Mouse (Mus musculus): ENCODE measurements around the gene Rnaseh1. TPM values are rescaled to one million over a fixed set of nuclear protein-coding genes. Genes with fewer than 3 reads are reported as not detected.

Rnaseh1 gene
- polyA plus RNA-seq, 1 experiment, result 10.9 TPM

- H3K27me3 ChIP-seq (ENCODE audit: control insufficient read depth, insufficient read depth, low read length), result no peaks in the 10 kb centered on the region
- TF ChIP-seq POLR2A (IDR thresholded peaks at IDR 0.05; ENCODE audit: control insufficient read depth, low read depth, low read length), result no peak
- peak; percentile 82; the same call in 1 of the 2 replicates for TF ChIP-seq CTCF (IDR thresholded peaks at IDR 0.05; ENCODE audit: control insufficient read depth, insufficient read depth, insufficient replicate concordance, low read depth, low read length)
- H3K4me1 ChIP-seq (ENCODE audit: control insufficient read depth, insufficient read depth, low read length), result no peaks in the 10 kb centered on the region; the same call in 1 of the 2 replicates
- no peak overlapping the region for H3K4me3 ChIP-seq (ENCODE audit: control insufficient read depth, low read depth, low read length)
- H3K36me3 ChIP-seq (ENCODE audit: control insufficient read depth, insufficient read depth, low read length), result no peaks in the 10 kb centered on the region; the same call in 1 of the 2 replicates
- no peak overlapping the region for H3K27ac ChIP-seq (ENCODE audit: control insufficient read depth, insufficient read depth, low read depth, low read length)
These were observed 50.3 kb downstream of the Rnaseh1 start for GRCm38 (mm10) chr12:28699656-28700055.

GRCm38 (mm10) chr12:28700101-28700511 lies 50.7 kb downstream of the Rnaseh1 start:
- Histone ChIP-seq H3K36me3 (ENCODE audit: control insufficient read depth, insufficient read depth, low read length) (no peaks in the 10 kb centered on the region; the same call in 1 of the 2 replicates), H3K27me3 (ENCODE audit: control insufficient read depth, insufficient read depth, low read length) (no peaks in the 10 kb centered on the region), H3K27ac (ENCODE audit: control insufficient read depth, insufficient read depth, low read depth, low read length) (no peak overlapping the region), H3K4me1 (ENCODE audit: control insufficient read depth, insufficient read depth, low read length) (no peaks in the 10 kb centered on the region; the same call in 1 of the 2 replicates), H3K4me3 (ENCODE audit: control insufficient read depth, low read depth, low read length) (no peak overlapping the region)
- no peak for TF ChIP-seq CTCF (IDR thresholded peaks at IDR 0.05; ENCODE audit: control insufficient read depth, insufficient read depth, insufficient replicate concordance, low read depth, low read length)

GRCm38 (mm10) chr12:28700561-28701025 lies 51.2 kb downstream of the Rnaseh1 start:
- H3K27ac ChIP-seq (ENCODE audit: control insufficient read depth, insufficient read depth, low read depth, low read length), result no peak overlapping the region; the same call in 1 of the 2 replicates

GRCm38 (mm10) chr12:28701302-28701701 lies 51.9 kb downstream of the Rnaseh1 start:
- H3K4me3 ChIP-seq (ENCODE audit: control insufficient read depth, low read depth, low read length), result no peak overlapping the region
- no peak overlapping the region for H3K27ac ChIP-seq (ENCODE audit: control insufficient read depth, insufficient read depth, low read depth, low read length)
- no peaks in the 10 kb centered on the region; the same call in 1 of the 2 replicates for H3K4me1 ChIP-seq (ENCODE audit: control insufficient read depth, insufficient read depth, low read length)
- TF ChIP-seq POLR2A (IDR thresholded peaks at IDR 0.05; ENCODE audit: control insufficient read depth, low read depth, low read length) (no peak), CTCF (IDR thresholded peaks at IDR 0.05; ENCODE audit: control insufficient read depth, insufficient read depth, insufficient replicate concordance, low read depth, low read length) (no peak; the same call in 1 of the 2 replicates)
- H3K36me3 ChIP-seq (ENCODE audit: control insufficient read depth, insufficient read depth, low read length), result no peaks in the 10 kb centered on the region; the same call in 1 of the 2 replicates
- no peaks in the 10 kb centered on the region for H3K27me3 ChIP-seq (ENCODE audit: control insufficient read depth, insufficient read depth, low read length)

More at GRCm38 (mm10) chr12:28700561-28701025, 51.2 kb downstream of the Rnaseh1 start:
- Histone ChIP-seq H3K4me3 (ENCODE audit: control insufficient read depth, low read depth, low read length) (no peak overlapping the region), H3K27me3 (ENCODE audit: control insufficient read depth, insufficient read depth, low read length) (no peaks in the 10 kb centered on the region), H3K4me1 (ENCODE audit: control insufficient read depth, insufficient read depth, low read length) (no peaks in the 10 kb centered on the region; the same call in 1 of the 2 replicates), H3K36me3 (ENCODE audit: control insufficient read depth, insufficient read depth, low read length) (no peaks in the 10 kb centered on the region; the same call in 1 of the 2 replicates)
- no peak for TF ChIP-seq POLR2A (IDR thresholded peaks at IDR 0.05; ENCODE audit: control insufficient read depth, low read depth, low read length)
- no peak for TF ChIP-seq CTCF (IDR thresholded peaks at IDR 0.05; ENCODE audit: control insufficient read depth, insufficient read depth, insufficient replicate concordance, low read depth, low read length)

GRCm38 (mm10) chr12:28704381-28704780 lies 55.0 kb downstream of the Rnaseh1 start:
- Histone ChIP-seq H3K4me3 (ENCODE audit: control insufficient read depth, low read depth, low read length) (no peak overlapping the region), H3K36me3 (ENCODE audit: control insufficient read depth, insufficient read depth, low read length) (no peaks in the 10 kb centered on the region), H3K27me3 (ENCODE audit: control insufficient read depth, insufficient read depth, low read length) (no peaks in the 10 kb centered on the region), H3K27ac (ENCODE audit: control insufficient read depth, insufficient read depth, low read depth, low read length) (no peak overlapping the region), H3K4me1 (ENCODE audit: control insufficient read depth, insufficient read depth, low read length) (no peaks in the 10 kb centered on the region; the same call in 1 of the 2 replicates)
- TF ChIP-seq POLR2A (IDR thresholded peaks at IDR 0.05; ENCODE audit: control insufficient read depth, low read depth, low read length) (no peak), CTCF (IDR thresholded peaks at IDR 0.05; ENCODE audit: control insufficient read depth, insufficient read depth, insufficient replicate concordance, low read depth, low read length) (no peak)

GRCm38 (mm10) chr12:28705204-28705603 lies 55.8 kb downstream of the Rnaseh1 start:
- Histone ChIP-seq H3K4me3 (ENCODE audit: control insufficient read depth, low read depth, low read length) (no peak overlapping the region), H3K27me3 (ENCODE audit: control insufficient read depth, insufficient read depth, low read length) (no peaks in the 10 kb centered on the region), H3K27ac (ENCODE audit: control insufficient read depth, insufficient read depth, low read depth, low read length) (no peak overlapping the region), H3K4me1 (ENCODE audit: control insufficient read depth, insufficient read depth, low read length) (no peaks in the 10 kb centered on the region), H3K36me3 (ENCODE audit: control insufficient read depth, insufficient read depth, low read length) (no peaks in the 10 kb centered on the region)
- TF ChIP-seq POLR2A (IDR thresholded peaks at IDR 0.05; ENCODE audit: control insufficient read depth, low read depth, low read length) (no peak), CTCF (IDR thresholded peaks at IDR 0.05; ENCODE audit: control insufficient read depth, insufficient read depth, insufficient replicate concordance, low read depth, low read length) (no peak)

- H3K4me1 ChIP-seq (ENCODE audit: control insufficient read depth, insufficient read depth, low read length), result no peaks in the 10 kb centered on the region
- no peaks in the 10 kb centered on the region for H3K36me3 ChIP-seq (ENCODE audit: control insufficient read depth, insufficient read depth, low read length)
- no peak overlapping the region for H3K27ac ChIP-seq (ENCODE audit: control insufficient read depth, insufficient read depth, low read depth, low read length)
- no peak overlapping the region for H3K4me3 ChIP-seq (ENCODE audit: control insufficient read depth, low read depth, low read length)
- TF ChIP-seq CTCF (IDR thresholded peaks at IDR 0.05; ENCODE audit: control insufficient read depth, insufficient read depth, insufficient replicate concordance, low read depth, low read length) (no peak), POLR2A (IDR thresholded peaks at IDR 0.05; ENCODE audit: control insufficient read depth, low read depth, low read length) (no peak)
- no peaks in the 10 kb centered on the region for H3K27me3 ChIP-seq (ENCODE audit: control insufficient read depth, insufficient read depth, low read length)
These were observed 58.8 kb downstream of the Rnaseh1 start for GRCm38 (mm10) chr12:28708154-28708553.

Other genes with a start within 250 kb of the Rnaseh1 start
- gene Dcdc2c, start 97.2 kb upstream of the Rnaseh1 start, polyA plus RNA-seq (2012; rRNA removed), result 19.6 and 20.2 TPM in 2 replicates
- 295 and 340 TPM in 2 replicates for gene Allc, start 67.1 kb upstream of the Rnaseh1 start, polyA plus RNA-seq (2012; rRNA removed)
- gene Colec11, start 26.2 kb upstream of the Rnaseh1 start, polyA plus RNA-seq (2012; rRNA removed), result 1.2 and 1.4 TPM in 2 replicates
- gene Rps7, start 13.6 kb upstream of the Rnaseh1 start, polyA plus RNA-seq (2012; rRNA removed), result 312 and 337 TPM in 2 replicates
- gene Adi1, start 25.6 kb downstream of the Rnaseh1 start, polyA plus RNA-seq (2012; rRNA removed), result 3.8 and 4.1 TPM in 2 replicates
- gene Trappc12, start 100.9 kb downstream of the Rnaseh1 start, polyA plus RNA-seq (2012; rRNA removed), result 25.3 TPM in 2 replicates
- gene Eipr1, start 102.2 kb downstream of the Rnaseh1 start, polyA plus RNA-seq (2012; rRNA removed), result 25.0 and 25.7 TPM in 2 replicates